Mouse (Mus musculus) E14TG2a.4 (cell line): Measurements from ENCODE around the gene Ubap2.
A peak's percentile ranks its signal among the peaks of the same experiment; 100 is the strongest.

ENCODE experiments used
- CTCF ChIP-seq: conservative IDR thresholded peaks from 2 replicates; pipeline ENCODE4 v1.5.1; 2014; ENCODE audit warnings: low read length
- NANOG ChIP-seq: IDR thresholded peaks from 2 replicates; pipeline ENCODE4 v1.6.1; 2014; ENCODE audit warnings: borderline replicate concordance, low read length, mixed read lengths

DNA sequence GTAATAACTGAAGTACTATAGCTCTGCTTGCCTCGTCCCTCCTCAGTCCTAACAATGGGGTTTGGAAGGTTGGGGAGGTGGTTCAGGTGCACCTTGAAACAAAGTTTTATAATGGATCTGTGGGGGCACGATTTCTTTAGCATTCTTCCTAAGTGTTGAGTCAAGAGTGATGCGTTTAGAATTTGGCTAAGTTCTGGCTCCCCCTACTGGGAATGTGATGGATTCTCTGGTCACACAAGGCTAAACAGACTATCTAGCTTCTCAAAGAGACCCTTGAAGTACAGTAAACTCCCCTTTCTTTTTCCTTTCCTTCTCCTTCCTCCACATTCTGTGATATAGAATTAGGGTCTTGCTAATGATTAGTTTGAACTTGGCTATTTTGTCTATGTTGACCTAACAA lies 11.5 kb upstream of the Ubap2 start:
- TF ChIP-seq CTCF (peak; percentile 59; the same call in 1 of the 2 replicates), NANOG (no peak)
